Mouse (Mus musculus): ENCODE data around the gene Eif2b5. TPM values are rescaled to one million over a fixed set of nuclear protein-coding genes. Genes with fewer than 3 reads are reported as not detected.

The Eif2b5 gene
- 50.9 and 53.0 TPM in 2 replicates for polyA plus RNA-seq (2012; rRNA removed)

DNA sequence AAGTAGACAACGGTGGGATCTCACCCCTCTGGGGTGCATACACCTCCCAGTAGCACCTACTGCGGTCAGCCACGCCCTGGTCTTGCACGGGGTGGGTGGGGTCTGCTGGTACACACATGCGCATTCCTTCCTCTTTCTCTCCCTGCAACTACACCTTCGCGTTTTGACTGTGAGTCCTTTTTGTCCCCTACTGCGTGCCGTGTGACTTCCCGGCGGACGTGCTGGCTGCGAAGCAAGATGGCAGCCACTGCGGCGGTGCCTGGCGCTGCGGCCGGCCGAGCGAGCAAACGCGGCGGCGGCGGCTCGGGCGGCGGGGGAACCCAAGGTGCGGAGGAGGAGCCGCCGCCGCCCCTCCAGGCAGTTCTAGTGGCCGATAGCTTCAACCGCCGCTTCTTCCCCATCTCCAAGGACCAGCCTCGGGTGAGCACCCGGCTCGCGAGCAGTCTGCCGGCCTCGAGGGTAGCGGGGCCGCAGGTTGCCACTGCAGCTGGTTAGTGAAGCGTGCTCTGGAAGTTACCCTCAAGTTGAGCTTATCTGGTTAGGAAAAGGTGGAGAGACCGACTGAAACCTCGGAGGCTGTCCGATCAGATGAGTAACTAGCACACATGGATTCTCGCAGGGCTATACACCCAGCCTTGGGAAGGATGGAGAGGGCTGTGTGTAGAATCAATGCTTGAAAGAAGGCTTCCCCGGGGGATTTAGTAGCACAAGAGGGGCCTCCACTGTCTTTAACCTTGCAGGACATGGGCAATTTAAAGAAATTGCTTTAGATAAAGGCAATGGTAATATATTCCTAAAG, at the start of gene Eif2b5:
Gene Eif2b5 (plus strand): TSS at position 141 of the 799 bp plus-strand sequence.

DNA sequence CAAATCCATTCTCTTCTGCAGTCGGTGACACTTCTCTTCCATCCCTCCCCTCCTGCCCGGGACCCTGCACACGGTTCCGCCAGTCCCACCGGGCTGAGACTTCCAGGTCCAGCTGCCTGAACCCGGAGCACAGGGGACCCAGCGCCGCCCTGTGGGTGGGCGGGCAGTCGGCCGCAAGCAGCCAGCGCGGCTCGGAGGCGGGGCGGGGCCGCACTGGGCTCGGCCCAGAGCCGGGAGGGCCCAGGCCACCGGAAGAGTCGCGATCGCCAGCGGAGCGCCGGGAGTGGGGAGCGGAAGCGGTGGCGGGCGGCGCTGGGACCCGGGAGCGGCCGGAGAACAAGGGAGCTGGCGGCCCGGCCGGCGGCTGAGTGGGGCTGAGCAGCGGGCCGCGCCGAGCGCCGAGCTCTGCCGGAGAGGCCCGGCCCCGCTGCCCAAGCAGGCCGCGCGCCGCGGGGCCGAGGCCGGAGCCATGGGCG, 18.1 kb downstream of the Eif2b5 start, which contains the start of gene Dvl3:
Gene Dvl3 (plus strand): TSS at position 257 of the 476 bp plus-strand sequence.

DNA sequence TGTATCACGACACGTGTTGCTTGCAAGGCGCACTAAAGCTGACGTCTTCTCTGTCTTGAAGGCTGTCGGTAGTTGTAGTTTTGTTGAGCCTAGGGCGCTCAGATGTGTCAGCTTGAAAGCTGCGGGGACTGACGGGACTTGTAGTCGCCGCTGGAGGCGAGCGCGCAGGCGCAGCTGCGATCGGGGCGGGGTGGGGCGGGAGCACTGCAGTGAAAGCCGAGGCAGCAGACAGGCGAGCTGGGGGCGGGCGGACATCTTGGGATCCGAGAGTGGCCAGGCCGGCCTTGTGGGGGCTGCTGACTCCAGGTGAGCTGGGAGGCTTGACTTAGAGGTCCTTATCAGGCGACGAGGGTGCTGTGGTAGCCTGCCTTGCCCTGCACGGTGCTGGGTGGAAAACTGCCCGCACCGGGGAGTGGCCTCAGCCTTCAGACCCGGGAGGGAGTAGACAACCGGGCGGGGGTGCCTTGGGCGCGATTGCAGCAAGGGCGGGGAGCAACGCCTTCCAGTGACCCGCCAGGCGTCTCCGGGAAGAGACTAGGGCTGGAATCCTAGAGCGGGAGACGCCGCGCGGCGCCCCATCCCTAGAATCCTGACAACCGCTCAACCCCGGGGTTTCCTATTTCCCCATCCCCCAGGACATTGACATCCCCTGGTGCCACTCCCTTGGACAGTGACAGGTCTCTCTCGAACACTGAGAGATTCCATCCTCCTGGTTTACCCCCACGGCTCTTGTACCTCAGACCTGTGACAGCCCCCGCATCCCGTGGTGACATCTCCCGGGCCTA, 36.9 kb downstream of the Eif2b5 start, which contains the start of gene Ap2m1:
Gene Ap2m1 (plus strand): TSS at position 183 of the 785 bp plus-strand sequence.

DNA sequence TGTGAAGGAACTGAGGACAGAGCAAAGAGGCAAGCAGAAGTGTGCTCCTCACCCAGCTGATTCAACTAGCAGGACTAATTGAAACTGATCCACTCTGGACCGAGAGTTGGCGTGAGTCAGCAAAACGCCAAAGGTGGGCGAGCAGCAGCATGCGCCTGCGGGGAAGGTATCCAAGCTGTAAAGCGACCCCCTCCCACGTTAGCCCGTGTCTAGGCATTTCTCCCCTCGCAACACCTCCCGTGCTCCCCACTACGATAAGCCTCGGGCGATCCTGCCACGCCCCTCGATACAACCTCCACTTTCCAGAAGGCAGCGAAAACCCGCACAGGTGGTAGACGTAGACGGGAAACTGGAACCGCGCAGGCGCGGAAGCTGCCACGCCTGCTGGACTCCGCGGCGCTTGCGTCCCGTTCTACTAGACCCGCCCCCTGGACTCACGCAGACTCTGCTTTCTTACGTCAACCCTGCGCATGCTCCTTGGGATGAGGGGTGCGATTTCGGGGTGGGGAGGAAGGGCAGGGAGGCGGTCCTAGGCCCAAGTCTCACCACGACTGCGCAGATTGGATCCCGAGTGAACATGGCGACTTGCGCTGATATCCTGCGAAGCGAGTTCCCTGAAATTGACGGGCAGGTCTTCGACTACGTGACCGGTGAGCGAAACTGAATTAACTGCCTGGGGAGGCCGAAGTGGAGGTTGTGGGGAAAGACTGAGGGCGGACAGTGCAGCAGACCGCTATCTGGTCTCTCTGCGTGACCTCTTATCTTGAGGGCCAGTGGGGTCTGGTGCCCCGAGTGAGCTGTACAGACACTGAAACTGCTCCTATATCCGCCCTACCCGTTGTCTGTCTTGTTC, 49.7 kb downstream of the Eif2b5 start, which contains the start of gene Abcf3:
Gene Abcf3 (plus strand): TSS at position 482 of the 853 bp plus-strand sequence.

Other genes starting within 250 kb of the Eif2b5 start
- gene Parl, start 196.4 kb upstream of the Eif2b5 start, polyA plus RNA-seq (2012; rRNA removed), result 65.5 and 68.5 TPM in 2 replicates
- gene Cyp2ab1, start 173.4 kb upstream of the Eif2b5 start, polyA plus RNA-seq (2012; rRNA removed), result 0.02 and 0.03 TPM in 2 replicates
- gene Abcc5, start 72.4 kb upstream of the Eif2b5 start, polyA plus RNA-seq (2012; rRNA removed), result 269 and 286 TPM in 2 replicates
- 81.3 and 94.9 TPM in 2 replicates for gene Dvl3, start 18.2 kb downstream of the Eif2b5 start, polyA plus RNA-seq (2012; rRNA removed)
- 996 and 1,020 TPM in 2 replicates for gene Ap2m1, start 36.7 kb downstream of the Eif2b5 start, polyA plus RNA-seq (2012; rRNA removed)
- 68.0 and 74.3 TPM in 2 replicates for gene Abcf3, start 49.8 kb downstream of the Eif2b5 start, polyA plus RNA-seq (2012; rRNA removed)
- 29.8 and 35.2 TPM in 2 replicates for gene Vwa5b2, start 90.7 kb downstream of the Eif2b5 start, polyA plus RNA-seq (2012; rRNA removed)
- gene Eef1akmt4, start 112.8 kb downstream of the Eif2b5 start, polyA plus RNA-seq (2012; rRNA removed), result 11.8 and 12.3 TPM in 2 replicates
- gene Gm49333, start 112.8 kb downstream of the Eif2b5 start, polyA plus RNA-seq (2012; rRNA removed), result 0.06 TPM in 1 of 2 replicates, not detected in the other
- gene Alg3, start 112.9 kb downstream of the Eif2b5 start, polyA plus RNA-seq (2012; rRNA removed), result 27.2 and 27.6 TPM in 2 replicates
- 65.1 and 66.7 TPM in 2 replicates for gene Camk2n2, start 122.5 kb downstream of the Eif2b5 start, polyA plus RNA-seq (2012; rRNA removed)
- 29.3 and 32.5 TPM in 2 replicates for gene Ece2, start 131.0 kb downstream of the Eif2b5 start, polyA plus RNA-seq (2012; rRNA removed)
- gene Psmd2, start 152.8 kb downstream of the Eif2b5 start, polyA plus RNA-seq (2012; rRNA removed), result 219 and 227 TPM in 2 replicates
- 245 and 252 TPM in 2 replicates for gene Eif4g1, start 169.5 kb downstream of the Eif2b5 start, polyA plus RNA-seq (2012; rRNA removed)
- gene Fam131a, start 194.4 kb downstream of the Eif2b5 start, polyA plus RNA-seq (2012; rRNA removed), result 44.1 and 52.6 TPM in 2 replicates
- gene Polr2h, start 218.8 kb downstream of the Eif2b5 start, polyA plus RNA-seq (2012; rRNA removed), result 67.8 and 68.8 TPM in 2 replicates
- gene Clcn2, start 218.9 kb downstream of the Eif2b5 start, polyA plus RNA-seq (2012; rRNA removed), result 80.5 and 93.6 TPM in 2 replicates
- 24.7 and 29.3 TPM in 2 replicates for gene Chrd, start 234.3 kb downstream of the Eif2b5 start, polyA plus RNA-seq (2012; rRNA removed)
- 3.2 and 3.3 TPM in 2 replicates for gene Thpo, start 235.7 kb downstream of the Eif2b5 start, polyA plus RNA-seq (2012; rRNA removed)